Mouse (Mus musculus) megakaryocyte, embryonic 14.5 days (primary cell): ENCODE data around the gene Nfrkb. TPM values are rescaled to one million over a fixed set of nuclear protein-coding genes. Genes with fewer than 3 reads are reported as not detected.

Source experiments
- H3K27me3 ChIP-seq: replicated peaks from 2 replicates; pipeline ENCODE3; 2012; ENCODE audit warnings: inconsistent platforms
- H3K36me3 ChIP-seq: replicated peaks from 2 replicates; pipeline ENCODE3; 2012; ENCODE audit warnings: low read length, inconsistent platforms, mixed read lengths
- H3K4me1 ChIP-seq: 2 replicates; pipeline ENCODE4 v1.6.1; 2012; ENCODE audit warnings: inconsistent platforms
- H3K4me3 ChIP-seq: replicated peaks from 2 replicates; pipeline ENCODE3; 2012; ENCODE audit warnings: moderate library complexity, mild to moderate bottlenecking, inconsistent platforms
- H3K9me3 ChIP-seq: 2 replicates; pipeline ENCODE4 v1.6.1; 2012; ENCODE audit warnings: inconsistent platforms
- FLI1 ChIP-seq: IDR thresholded peaks from 2 replicates; pipeline ENCODE4 v1.6.1; 2012; ENCODE audit warnings: low read length, inconsistent platforms, mixed read lengths
- GATA1 ChIP-seq: IDR thresholded peaks from 3 replicates; pipeline ENCODE4 v1.6.1; 2012; ENCODE audit warnings: mixed read lengths, low read length, inconsistent platforms, borderline replicate concordance
- polyA plus RNA-seq: library from polyadenylated mRNA; stranded (reverse); fragments of >175 nt; gene quantifications from 2 replicates; pipeline ENCODE4 v1.2.3, GENCODE M21; 2012; ENCODE audit warnings: low replicate concordance; ENCODE audit not compliant: insufficient read depth

Nfrkb gene
- polyA plus RNA-seq, 1 experiment: 5.4 TPM

GRCm38 (mm10) chr9:31418821-31419220 is 32.8 kb downstream of the Nfrkb start:
- peaks cover 93% of the 10 kb centered on the region for H3K36me3 ChIP-seq
- H3K4me1 ChIP-seq: no peaks in the 10 kb centered on the region
- TF ChIP-seq FLI1 (no peak), GATA1 (no peak)
- H3K27me3 ChIP-seq: no peaks in the 10 kb centered on the region
- H3K9me3 ChIP-seq: no peaks in the 10 kb centered on the region
- H3K4me3 ChIP-seq: no peak overlapping the region

GRCm38 (mm10) chr9:31422143-31422542 is 36.2 kb downstream of the Nfrkb start:
- no peak for TF ChIP-seq GATA1
- TF ChIP-seq FLI1: no peak
- Histone ChIP-seq H3K4me3 (no peak overlapping the region), H3K9me3 (no peaks in the 10 kb centered on the region), H3K27me3 (no peaks in the 10 kb centered on the region), H3K4me1 (no peaks in the 10 kb centered on the region), H3K36me3 (peaks cover 71% of the 10 kb centered on the region)

DNA sequence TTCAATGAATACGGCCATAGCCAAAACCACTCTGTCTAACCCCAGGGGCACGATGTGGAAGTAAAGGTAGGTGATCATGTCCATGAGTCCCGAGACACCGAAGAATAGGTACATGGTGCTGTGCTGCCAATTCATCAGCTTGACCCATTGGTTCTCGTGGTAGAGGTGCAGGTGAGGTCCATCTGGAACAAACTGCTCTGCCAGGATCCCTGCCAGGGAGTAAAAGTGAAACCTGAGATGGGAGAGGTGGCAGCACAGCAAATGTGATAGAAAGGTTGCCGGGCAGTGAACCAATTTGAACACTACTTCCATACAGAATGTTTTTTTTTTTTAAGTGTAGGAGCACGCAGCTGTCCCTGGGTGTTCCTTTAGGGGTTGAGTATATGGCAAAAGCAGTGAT is 43.0 kb downstream of the Nfrkb start:
- Histone ChIP-seq H3K9me3 (no peaks in the 10 kb centered on the region), H3K4me1 (no peaks in the 10 kb centered on the region), H3K36me3 (peaks cover 9% of the 10 kb centered on the region), H3K4me3 (no peak overlapping the region), H3K27me3 (peaks cover 9% of the 10 kb centered on the region)
- TF ChIP-seq FLI1 (no peak), GATA1 (no peak)

- Histone ChIP-seq H3K4me3 (no peak overlapping the region), H3K36me3 (no peaks in the 10 kb centered on the region), H3K4me1 (no peaks in the 10 kb centered on the region), H3K27me3 (peaks cover 9% of the 10 kb centered on the region), H3K9me3 (no peaks in the 10 kb centered on the region)
- TF ChIP-seq GATA1 (no peak), FLI1 (no peak)
Measured at GRCm38 (mm10) chr9:31430011-31430410, 44.0 kb downstream of the Nfrkb start.

- H3K4me1 ChIP-seq: no peaks in the 10 kb centered on the region
- no peak overlapping the region for H3K4me3 ChIP-seq
- H3K36me3 ChIP-seq: no peaks in the 10 kb centered on the region
- peaks cover 9% of the 10 kb centered on the region for H3K27me3 ChIP-seq
- no peaks in the 10 kb centered on the region for H3K9me3 ChIP-seq
- TF ChIP-seq GATA1: no peak
- TF ChIP-seq FLI1: no peak
Measured at GRCm38 (mm10) chr9:31431751-31432150, 45.8 kb downstream of the Nfrkb start.

- Histone ChIP-seq H3K4me1 (no peaks in the 10 kb centered on the region), H3K4me3 (no peak overlapping the region), H3K9me3 (no peaks in the 10 kb centered on the region), H3K27me3 (peaks cover 9% of the 10 kb centered on the region), H3K36me3 (no peaks in the 10 kb centered on the region)
- TF ChIP-seq FLI1: no peak
- no peak for TF ChIP-seq GATA1
Measured at GRCm38 (mm10) chr9:31432336-31432975, 46.5 kb downstream of the Nfrkb start.

DNA sequence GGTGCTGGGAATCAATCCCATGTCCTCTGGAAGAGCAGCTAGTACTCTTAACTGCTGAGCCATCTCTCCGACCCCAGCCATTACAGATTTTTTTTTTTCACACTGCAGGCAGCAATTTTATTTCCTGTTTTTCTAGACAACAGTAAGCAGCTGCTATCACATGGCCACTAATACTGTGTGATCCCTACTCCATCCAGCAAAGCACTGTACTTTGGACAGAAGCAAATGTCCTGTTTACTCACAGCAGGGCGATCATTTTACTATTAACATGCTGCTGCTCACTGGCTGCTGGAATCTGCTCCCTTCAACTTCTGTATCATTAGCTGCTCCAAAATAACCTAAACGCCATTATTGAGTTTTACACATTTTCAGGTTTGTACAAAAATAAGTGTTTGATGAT is 47.4 kb downstream of the Nfrkb start:
- Histone ChIP-seq H3K27me3 (peaks cover 9% of the 10 kb centered on the region), H3K36me3 (no peaks in the 10 kb centered on the region), H3K4me1 (no peaks in the 10 kb centered on the region), H3K9me3 (no peaks in the 10 kb centered on the region), H3K4me3 (no peak overlapping the region)
- TF ChIP-seq FLI1 (no peak), GATA1 (no peak)

DNA sequence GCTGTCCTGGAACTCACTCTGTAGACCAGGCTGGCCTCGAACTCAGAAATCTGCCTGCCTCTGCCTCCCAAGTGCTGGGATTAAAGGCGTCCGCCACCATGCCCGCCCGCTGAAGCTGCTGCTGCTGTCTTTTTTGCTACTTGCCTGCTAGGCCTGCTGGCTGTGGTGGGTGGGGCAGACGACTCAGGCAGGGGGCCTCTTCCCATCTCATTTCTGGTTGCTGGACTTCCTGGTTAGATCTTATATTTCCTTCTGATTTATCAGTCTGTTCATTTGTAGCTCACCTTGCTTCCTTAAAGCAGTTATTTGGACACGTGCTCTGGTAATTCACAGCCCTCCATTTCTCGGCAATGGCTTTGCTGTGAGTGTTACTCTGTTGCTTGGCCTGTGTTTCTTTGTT is 49.4 kb downstream of the Nfrkb start:
- Histone ChIP-seq H3K9me3 (0 out of 2 replicates have a peak, but pooled peaks cover 2% of the 10 kb centered on the region), H3K27me3 (peaks cover 11% of the 10 kb centered on the region), H3K4me1 (no peaks in the 10 kb centered on the region), H3K36me3 (no peaks in the 10 kb centered on the region), H3K4me3 (no peak overlapping the region)
- no peak for TF ChIP-seq GATA1
- no peak for TF ChIP-seq FLI1

GRCm38 (mm10) chr9:31437861-31438260 is 51.9 kb downstream of the Nfrkb start:
- no peak for TF ChIP-seq GATA1
- no peak for TF ChIP-seq FLI1
- H3K9me3 ChIP-seq: 0 out of 2 replicates have a peak, but pooled peaks cover 6% of the 10 kb centered on the region
- no peak overlapping the region for H3K4me3 ChIP-seq
- H3K4me1 ChIP-seq: no peaks in the 10 kb centered on the region
- H3K36me3 ChIP-seq: no peaks in the 10 kb centered on the region
- H3K27me3 ChIP-seq: peaks cover 2% of the 10 kb centered on the region

DNA sequence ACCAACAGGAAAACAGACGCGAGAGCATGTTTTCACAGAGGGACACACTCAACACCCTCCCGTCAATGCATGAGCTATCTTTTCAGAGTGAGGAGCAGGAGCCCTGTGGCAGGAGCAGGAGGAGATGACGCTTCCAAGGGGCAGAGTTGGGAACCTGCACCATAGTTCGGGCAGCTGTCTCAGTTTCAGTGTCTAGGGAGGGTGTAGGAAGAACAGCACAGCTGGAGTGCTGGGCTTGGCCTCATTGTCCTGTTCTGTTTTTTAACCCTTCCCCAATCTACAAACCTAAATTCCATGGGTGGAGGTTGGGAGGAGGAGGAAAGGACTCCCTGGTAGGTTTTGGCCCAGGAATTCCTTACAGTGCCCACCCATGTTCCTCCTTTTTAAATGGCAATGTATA is 52.8 kb downstream of the Nfrkb start:
- Histone ChIP-seq H3K36me3 (no peaks in the 10 kb centered on the region), H3K4me1 (no peaks in the 10 kb centered on the region), H3K4me3 (no peak overlapping the region), H3K9me3 (0 out of 2 replicates have a peak, but pooled peaks cover 6% of the 10 kb centered on the region), H3K27me3 (peaks cover 2% of the 10 kb centered on the region)
- no peak for TF ChIP-seq GATA1
- TF ChIP-seq FLI1: no peak

DNA sequence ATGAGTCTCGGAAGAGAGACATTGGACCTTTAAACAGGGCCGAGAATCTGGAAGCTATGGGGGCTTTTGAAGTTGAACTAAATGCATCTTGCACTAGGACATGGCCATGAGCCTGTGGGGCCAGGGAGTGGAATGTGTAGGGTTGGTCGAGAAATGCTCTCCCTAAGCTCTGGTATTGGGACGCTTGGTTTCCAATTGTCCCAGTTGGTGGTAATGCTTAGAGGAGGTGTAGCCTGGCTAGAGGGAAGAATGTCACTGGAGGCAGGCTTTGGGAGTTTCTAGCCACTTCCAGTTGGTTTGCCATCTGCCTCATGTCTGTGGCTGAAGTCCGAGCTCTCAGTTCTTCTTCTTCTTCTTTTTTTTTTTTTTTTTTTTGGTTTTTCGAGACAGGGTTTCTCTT is 53.3 kb downstream of the Nfrkb start:
- Histone ChIP-seq H3K36me3 (no peaks in the 10 kb centered on the region), H3K9me3 (0 out of 2 replicates have a peak, but pooled peaks cover 6% of the 10 kb centered on the region), H3K4me3 (no peak overlapping the region), H3K4me1 (no peaks in the 10 kb centered on the region), H3K27me3 (peaks cover 2% of the 10 kb centered on the region)
- TF ChIP-seq FLI1 (no peak), GATA1 (no peak)
